Mouse (Mus musculus): Measurements from ENCODE around the gene Mbd3l2. TPM values are rescaled to one million over a fixed set of nuclear protein-coding genes. Genes with fewer than 3 reads are reported as not detected.
A peak's percentile ranks its signal among the peaks of the same experiment; 100 is the strongest.

Mbd3l2 gene
- total RNA-seq, 1 experiment = not detected

DNA sequence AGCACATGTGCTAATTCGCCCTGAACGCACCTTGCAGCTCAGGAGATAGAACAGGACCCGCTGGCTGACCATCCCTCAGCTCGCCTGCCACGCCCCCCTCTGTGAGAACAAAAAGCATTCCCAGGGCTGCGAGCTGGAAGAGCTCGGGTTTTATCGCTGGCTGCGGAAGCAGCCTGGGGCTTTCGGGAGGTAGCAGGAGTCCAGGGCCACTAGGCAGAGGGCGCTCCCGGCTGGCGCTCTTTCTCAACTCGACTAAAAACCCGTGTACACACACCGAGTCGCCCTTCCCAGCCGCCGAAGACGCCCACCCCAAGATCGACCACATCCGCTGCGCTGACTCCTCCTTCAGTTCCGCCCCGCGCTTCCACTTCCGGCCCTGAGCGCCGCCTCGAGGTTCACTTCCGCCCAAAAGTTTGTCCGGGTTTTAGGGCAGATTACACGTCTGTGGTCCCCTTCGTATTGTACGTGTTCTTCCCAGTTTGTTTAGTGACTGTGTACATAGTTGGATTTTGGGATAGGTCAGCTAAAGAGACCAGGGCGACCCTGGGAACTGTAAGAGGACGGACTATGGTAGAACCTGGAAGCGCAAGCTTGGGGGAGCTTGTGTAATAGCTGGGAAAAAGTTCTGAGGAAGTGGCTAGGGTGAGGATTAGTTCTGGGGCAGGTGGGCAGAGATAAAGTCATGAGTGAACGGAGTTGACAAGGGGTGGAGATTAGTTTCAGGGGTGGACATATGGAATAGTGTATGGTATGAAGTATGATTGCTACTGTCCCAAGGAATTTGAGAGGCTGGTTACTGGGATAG, 43.1 kb downstream of the Mbd3l2 start:
- in situ Hi-C loops (cut with MboI; ENCODE audit: low sequenced_read_pairs in 2 of 2, unreplicated experiment in 2 of 2) = no loop called here
- H3K9me3 ChIP-seq (ENCODE audit: control insufficient read depth, insufficient read depth, low read depth, low read length) = no peaks in the 10 kb centered on the region
- peak overlapping the region; percentile 61 to 97 for H3K4me3 ChIP-seq (ENCODE audit: insufficient read depth in 1 of 2, low read depth in 1 of 2, low read length in 2 of 2, poor library complexity in 1 of 2, severe bottlenecking in 1 of 2)
- peak; percentile 75 for DNase-seq (ENCODE audit: low read depth, low spot score)
- TF ChIP-seq HCFC1 (IDR thresholded peaks at IDR 0.05; ENCODE audit: borderline replicate concordance, insufficient read depth, low read length) (no peak), CHD2 (IDR thresholded peaks at IDR 0.05; ENCODE audit: low read depth, low read length) (no peak), ZC3H11A (IDR thresholded peaks at IDR 0.05; ENCODE audit: borderline replicate concordance, low read depth, low read length) (no peak), MAFK (IDR thresholded peaks at IDR 0.05; ENCODE audit: insufficient read depth, low read depth, low read length) (no peak), ZNF384 (IDR thresholded peaks at IDR 0.05; ENCODE audit: low read depth, low read length) (no peak)
- no peaks in the 10 kb centered on the region for H3K4me1 ChIP-seq (ENCODE audit: control insufficient read depth in 2 of 2, insufficient read depth in 2 of 2, low read length in 2 of 2, poor library complexity in 1 of 2)
- no peaks in the 10 kb centered on the region; the same call in 1 of the 2 replicates for H3K36me3 ChIP-seq (ENCODE audit: control insufficient read depth, insufficient read depth, low read length, poor library complexity, severe bottlenecking)
- peak overlapping the region; percentile 70 for H3K9ac ChIP-seq (ENCODE audit: insufficient read depth, low read depth, low read length, poor library complexity, severe bottlenecking)
- H3K27ac ChIP-seq (ENCODE audit: insufficient read depth, low read depth, low read length, poor library complexity, severe bottlenecking) = peak overlapping the region; percentile 9; the same call in 1 of the 2 replicates

DNA sequence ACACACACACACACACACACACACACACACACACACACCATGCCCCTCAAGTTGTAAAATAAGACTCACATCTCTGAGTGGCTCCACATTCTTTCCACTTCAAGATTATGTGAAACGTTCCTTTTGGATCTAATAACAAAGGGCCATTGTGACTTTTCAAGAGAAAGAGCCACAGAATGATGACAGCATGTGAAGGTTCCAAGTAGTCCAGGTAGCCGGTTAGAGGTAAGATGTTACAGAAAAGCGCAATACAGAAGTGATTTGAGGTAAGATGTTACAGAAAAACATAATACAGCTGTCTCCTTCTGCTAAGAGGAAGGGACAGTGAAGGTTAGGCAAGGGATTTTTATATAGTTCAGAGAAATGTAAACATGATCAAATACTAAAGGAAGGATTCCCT, 47.7 kb downstream of the Mbd3l2 start, which contains the start of the genes Zfp558 and Mbd3l1:
Zfp558 (minus strand) TSS at position 101 of the 400 bp plus-strand sequence.
Mbd3l1 (plus strand) TSS at position 192 of the 400 bp plus-strand sequence.
- Histone ChIP-seq H3K27ac (ENCODE audit: insufficient read depth, low read depth, low read length, poor library complexity, severe bottlenecking) (no peak within 1 kb of the TSS), H3K4me1 (ENCODE audit: control insufficient read depth in 2 of 2, insufficient read depth in 2 of 2, low read length in 2 of 2, poor library complexity in 1 of 2) (no peaks in the 10 kb centered on the region), H3K36me3 (ENCODE audit: control insufficient read depth, insufficient read depth, low read length, poor library complexity, severe bottlenecking) (no peaks in the 10 kb centered on the region), H3K4me3 (ENCODE audit: insufficient read depth in 1 of 2, low read depth in 1 of 2, low read length in 2 of 2, poor library complexity in 1 of 2, severe bottlenecking in 1 of 2) (no peak within 1 kb of the TSS), H3K9me3 (ENCODE audit: control insufficient read depth, insufficient read depth, low read depth, low read length) (no peaks in the 10 kb centered on the region), H3K9ac (ENCODE audit: insufficient read depth, low read depth, low read length, poor library complexity, severe bottlenecking) (no peak within 1 kb of the TSS)
- no peak for TF ChIP-seq ZNF384 (IDR thresholded peaks at IDR 0.05; ENCODE audit: low read depth, low read length)
- TF ChIP-seq HCFC1 (IDR thresholded peaks at IDR 0.05; ENCODE audit: borderline replicate concordance, insufficient read depth, low read length) = no peak
- TF ChIP-seq ZC3H11A (IDR thresholded peaks at IDR 0.05; ENCODE audit: borderline replicate concordance, low read depth, low read length) = no peak
- no peak for TF ChIP-seq MAFK (IDR thresholded peaks at IDR 0.05; ENCODE audit: insufficient read depth, low read depth, low read length)
- TF ChIP-seq CHD2 (IDR thresholded peaks at IDR 0.05; ENCODE audit: low read depth, low read length) = no peak
- no peak for DNase-seq (ENCODE audit: low read depth, low spot score)
- in situ Hi-C loops (cut with MboI; ENCODE audit: low sequenced_read_pairs in 2 of 2, unreplicated experiment in 2 of 2) = no loop called here

Other genes with a start within 250 kb of the Mbd3l2 start
- 70.6 and 81.3 TPM in 2 replicates for gene Chordc1, start 138.5 kb upstream of the Mbd3l2 start, total RNA-seq (2012; rRNA removed)
- gene Naalad2, start 27.7 kb upstream of the Mbd3l2 start, total RNA-seq (2012; rRNA removed) = 2.9 and 3.6 TPM in 2 replicates
- gene Ubtfl1, start 26.2 kb upstream of the Mbd3l2 start, total RNA-seq (2012; rRNA removed) = 1.6 and 1.7 TPM in 2 replicates
- 2.2 and 2.7 TPM in 2 replicates for gene Zfp558, start 47.6 kb downstream of the Mbd3l2 start, total RNA-seq (2012; rRNA removed)
- gene Mbd3l1, start 47.7 kb downstream of the Mbd3l2 start, total RNA-seq (2012; rRNA removed) = not detected in 2 replicates
- under 0.01 TPM in 2 replicates for gene Muc16, start 243.9 kb downstream of the Mbd3l2 start, total RNA-seq (2012; rRNA removed)

Data from ES-E14 (cell line).